Mouse (Mus musculus): ENCODE measurements at regions not wholly inside any gene's neighbourhood (a gene's known extent, or its start where the extent isn't known, plus 50 kb on each side); places are given as distances from the start of the nearest gene placed in this dataset.

DNA sequence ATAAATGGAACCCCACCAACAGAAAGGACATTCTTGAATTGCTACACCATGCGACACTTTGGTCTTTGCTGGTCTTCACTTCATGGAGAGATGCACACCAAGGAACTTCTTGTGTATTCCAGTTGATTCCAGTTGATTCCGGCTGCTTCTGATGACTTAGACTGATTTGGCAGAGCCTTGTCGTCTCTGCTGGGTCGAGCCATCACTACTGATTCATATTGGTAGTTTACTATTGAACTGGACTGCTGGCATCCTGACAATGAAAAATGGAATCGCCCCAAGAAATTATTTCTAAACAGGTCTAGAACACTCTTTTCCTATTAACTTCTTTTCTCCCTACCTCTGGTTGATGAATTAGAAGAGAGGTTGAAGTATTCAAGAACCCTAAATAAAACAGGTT is 277.7 kb downstream of the Tbc1d1 start:
- H3K4me1 ChIP-seq, result no peaks in the 10 kb centered on the region
- H3K9ac ChIP-seq, result no peak overlapping the region
- 92% methylated on average over 5 of the region's 5 CpGs for whole genome bisulfite sequencing
- peaks cover 6% of the 10 kb centered on the region; the same call in 1 of the 2 replicates for H3K27me3 ChIP-seq
- no peak overlapping the region for H3K27ac ChIP-seq
- no peak overlapping the region for H3K4me2 ChIP-seq (replicated peaks)
- H3K9me3 ChIP-seq (replicated peaks), result no peaks in the 10 kb centered on the region
- ATAC-seq (ENCODE audit: low FRiP score), result no peak
- H3K36me3 ChIP-seq, result no peaks in the 10 kb centered on the region
- H3K4me3 ChIP-seq, result no peak overlapping the region

DNA sequence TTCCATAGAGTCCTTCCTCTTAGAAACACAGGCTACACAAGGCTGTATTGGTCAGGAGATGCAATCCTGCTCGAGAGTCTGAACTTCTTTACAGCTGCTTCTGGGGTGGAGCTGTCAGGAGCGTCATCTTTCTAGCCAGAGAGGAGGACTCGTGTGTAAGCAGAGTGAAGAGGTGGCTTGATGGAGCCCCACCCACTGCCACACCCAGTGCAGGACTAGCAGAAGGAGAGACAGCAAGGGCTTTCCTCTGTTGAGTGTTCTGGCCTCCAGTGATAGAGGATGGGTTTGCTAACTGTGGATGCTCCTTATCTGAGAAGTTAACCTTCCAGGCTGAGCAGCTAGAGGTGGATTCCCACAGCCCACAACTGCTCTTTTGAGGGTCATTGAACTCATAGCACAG is 279.4 kb downstream of the Tbc1d1 start:
- no peaks in the 10 kb centered on the region for H3K4me1 ChIP-seq
- H3K27me3 ChIP-seq, result peaks cover 6% of the 10 kb centered on the region; the same call in 1 of the 2 replicates
- no peak overlapping the region for H3K4me3 ChIP-seq
- no peak for ATAC-seq (ENCODE audit: low FRiP score)
- H3K9me3 ChIP-seq (replicated peaks), result no peaks in the 10 kb centered on the region
- WGBS, result 72% methylated on average over 3 of the region's 3 CpGs
- H3K9ac ChIP-seq, result no peak overlapping the region
- H3K36me3 ChIP-seq, result no peaks in the 10 kb centered on the region
- no peak overlapping the region for H3K4me2 ChIP-seq (replicated peaks)
- no peak overlapping the region for H3K27ac ChIP-seq

DNA sequence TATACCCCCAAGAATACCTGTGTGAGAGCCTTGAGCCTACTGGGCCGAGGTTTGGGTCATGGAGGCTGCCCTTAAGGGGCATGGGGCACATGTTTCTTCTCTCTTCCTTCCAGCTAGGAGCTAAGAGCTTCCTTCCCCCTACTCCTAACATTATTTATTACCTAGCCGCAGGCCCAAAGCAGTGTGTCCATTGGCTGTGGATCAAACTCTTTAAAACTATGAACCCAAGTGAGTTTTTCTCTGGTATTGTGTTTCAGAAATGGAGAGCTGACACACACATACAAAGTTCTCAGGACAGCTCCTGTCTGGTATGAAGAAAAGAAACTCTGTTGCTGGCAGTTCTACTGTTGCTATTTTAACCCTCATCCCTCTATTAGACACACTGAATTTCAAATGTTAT is 279.9 kb downstream of the Tbc1d1 start:
- 82% methylated on average over 2 of the region's 2 CpGs for WGBS

DNA sequence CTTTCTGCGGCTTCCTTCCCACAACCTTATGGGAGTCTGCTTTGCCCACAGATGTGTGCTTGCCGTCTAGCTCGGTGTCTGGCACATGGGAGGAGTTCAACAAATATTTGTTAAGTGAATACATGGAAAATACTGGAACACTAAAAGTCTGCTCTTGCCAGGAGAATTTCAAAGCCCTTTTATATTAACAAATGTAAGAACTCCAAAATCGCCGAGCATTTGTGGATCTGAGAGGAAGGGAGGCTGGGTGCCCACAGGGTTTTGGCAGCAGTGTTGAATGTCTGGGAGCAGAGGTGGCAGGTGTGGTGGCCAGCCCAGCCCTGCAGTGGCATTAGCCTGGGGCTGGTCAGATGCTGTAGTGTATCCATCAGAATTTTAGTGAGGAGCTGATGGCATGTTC is 281.6 kb downstream of the Tbc1d1 start:
- no peak overlapping the region for H3K27ac ChIP-seq
- 90% methylated on average over 5 of the region's 5 CpGs for WGBS
- no peaks in the 10 kb centered on the region for H3K9me3 ChIP-seq (replicated peaks)
- H3K36me3 ChIP-seq, result no peaks in the 10 kb centered on the region
- peaks cover 4% of the 10 kb centered on the region; the same call in 1 of the 2 replicates for H3K27me3 ChIP-seq
- no peak overlapping the region for H3K4me3 ChIP-seq
- H3K4me2 ChIP-seq (replicated peaks), result no peak overlapping the region
- ATAC-seq (ENCODE audit: low FRiP score), result no peak
- H3K9ac ChIP-seq, result no peak overlapping the region
- no peaks in the 10 kb centered on the region for H3K4me1 ChIP-seq

More for the DNA sequence above, 279.9 kb downstream of the Tbc1d1 start:
- no peaks in the 10 kb centered on the region for H3K9me3 ChIP-seq (replicated peaks)
- no peaks in the 10 kb centered on the region for H3K36me3 ChIP-seq
- H3K4me3 ChIP-seq, result no peak overlapping the region
- no peak overlapping the region for H3K9ac ChIP-seq
- H3K4me1 ChIP-seq, result no peaks in the 10 kb centered on the region
- H3K27me3 ChIP-seq, result peaks cover 4% of the 10 kb centered on the region; the same call in 1 of the 2 replicates
- H3K27ac ChIP-seq, result no peak overlapping the region
- no peak for ATAC-seq (ENCODE audit: low FRiP score)
- H3K4me2 ChIP-seq (replicated peaks), result no peak overlapping the region

DNA sequence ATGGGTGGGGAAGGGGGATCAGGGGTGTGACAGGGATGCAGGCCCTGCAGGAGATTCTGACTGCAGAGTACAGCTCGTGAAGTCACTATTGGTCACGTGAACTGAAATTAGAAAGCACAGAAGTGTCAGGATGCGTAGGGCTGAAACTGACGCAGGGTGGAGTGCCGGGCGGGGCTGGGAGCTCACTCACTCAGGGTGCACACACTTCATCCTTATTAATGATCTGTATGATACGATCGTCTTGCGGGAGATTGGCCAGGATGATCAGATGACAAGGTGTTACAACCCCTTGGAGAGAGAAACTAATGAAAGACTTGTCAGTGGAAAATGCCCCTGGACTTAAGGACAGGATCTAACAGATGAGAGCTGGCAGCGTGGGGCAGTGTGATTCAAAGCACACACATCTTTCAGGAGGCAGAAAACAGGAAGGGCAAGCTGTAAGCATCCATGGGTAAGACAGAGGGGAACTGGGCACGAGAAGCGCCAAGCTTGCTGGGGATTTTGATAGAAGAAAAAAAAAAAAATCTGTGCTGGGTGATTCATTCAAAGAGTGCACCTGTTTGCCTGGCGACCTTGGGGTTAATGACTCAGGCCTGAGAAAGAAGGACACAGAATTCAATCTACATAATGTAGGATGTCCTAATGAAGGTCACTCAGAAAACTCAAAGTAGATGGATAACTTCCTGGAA is 282.5 kb downstream of the Tbc1d1 start:
- H3K4me3 ChIP-seq, result no peak overlapping the region
- WGBS, result 80% methylated on average over 13 of the region's 13 CpGs

DNA sequence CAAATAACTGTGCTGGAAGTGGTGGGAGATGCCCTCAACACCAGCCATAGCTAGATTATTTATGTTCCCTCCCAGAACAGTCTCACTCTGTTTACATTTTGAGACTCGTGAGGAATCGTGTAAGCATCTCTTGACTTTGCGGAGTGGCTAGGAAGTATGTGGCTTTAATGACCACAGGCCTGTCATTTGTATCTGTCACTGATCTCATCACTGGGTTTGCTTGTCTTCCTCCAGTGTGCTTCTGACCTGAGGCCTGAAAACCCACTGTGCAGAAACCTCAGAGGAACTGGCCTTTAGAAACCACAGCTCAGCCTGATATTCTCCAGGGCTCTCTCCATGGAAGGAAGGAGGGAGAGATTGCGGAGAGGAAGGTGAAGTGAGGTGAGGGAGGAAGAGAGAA is 291.7 kb downstream of the Tbc1d1 start:
- Histone ChIP-seq H3K4me1 (no peaks in the 10 kb centered on the region), H3K4me2 (replicated peaks) (no peak overlapping the region), H3K9ac (no peak overlapping the region), H3K36me3 (no peaks in the 10 kb centered on the region), H3K9me3 (replicated peaks) (no peaks in the 10 kb centered on the region), H3K27ac (no peak overlapping the region), H3K27me3 (no peaks in the 10 kb centered on the region), H3K4me3 (no peak overlapping the region)
- WGBS, result 69% methylated on average over 4 of the region's 4 CpGs
- no peak for ATAC-seq (ENCODE audit: low FRiP score)

More for the DNA sequence above, 282.5 kb downstream of the Tbc1d1 start:
- no peak overlapping the region for H3K27ac ChIP-seq
- ATAC-seq (ENCODE audit: low FRiP score), result no peak
- H3K27me3 ChIP-seq, result peaks cover 4% of the 10 kb centered on the region; the same call in 1 of the 2 replicates
- no peaks in the 10 kb centered on the region for H3K4me1 ChIP-seq
- H3K9ac ChIP-seq, result no peak overlapping the region
- H3K9me3 ChIP-seq (replicated peaks), result no peaks in the 10 kb centered on the region
- no peaks in the 10 kb centered on the region for H3K36me3 ChIP-seq
- no peak overlapping the region for H3K4me2 ChIP-seq (replicated peaks)

DNA sequence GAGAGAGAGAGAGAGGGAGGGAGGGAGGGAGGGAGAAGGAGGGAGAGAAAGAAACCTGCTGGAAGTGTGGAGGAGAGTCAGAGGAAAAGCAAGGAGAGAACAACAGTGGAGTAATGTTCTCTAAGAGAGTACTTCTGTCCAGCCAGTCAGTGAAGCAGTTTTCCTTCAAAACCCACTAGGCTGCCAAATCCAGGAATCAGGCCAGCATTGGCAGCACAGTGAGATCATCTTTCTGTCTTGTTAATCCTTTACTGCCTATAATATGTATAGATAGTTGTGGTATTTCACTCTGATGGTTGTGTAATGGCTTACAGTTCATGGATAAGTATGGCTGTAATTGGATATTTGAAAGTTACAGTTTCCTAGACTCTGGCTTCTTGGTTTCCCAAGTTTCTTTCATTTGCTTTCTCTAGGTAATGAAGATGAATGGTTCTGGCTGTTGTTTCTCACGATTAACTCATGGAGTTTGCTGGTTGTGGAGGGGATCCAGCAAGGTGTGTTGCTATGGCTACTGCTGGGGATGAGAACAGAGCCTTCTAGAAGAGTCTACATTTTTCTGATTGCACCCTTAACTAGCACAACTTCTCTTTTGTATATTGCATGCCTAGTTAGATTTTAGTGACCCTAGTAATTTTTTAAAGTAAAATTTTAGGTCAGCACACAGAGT is 296.7 kb downstream of the Tbc1d1 start:
- Histone ChIP-seq H3K9me3 (replicated peaks) (no peaks in the 10 kb centered on the region), H3K36me3 (no peaks in the 10 kb centered on the region), H3K4me2 (replicated peaks) (no peak overlapping the region), H3K4me1 (0 out of 2 replicates have a peak, but pooled peaks cover 4% of the 10 kb centered on the region), H3K27me3 (no peaks in the 10 kb centered on the region), H3K4me3 (no peak overlapping the region), H3K9ac (no peak overlapping the region), H3K27ac (no peak overlapping the region)
- no peak for ATAC-seq (ENCODE audit: low FRiP score)
- 31% methylated on average over 1 of the region's 1 CpGs for WGBS

DNA sequence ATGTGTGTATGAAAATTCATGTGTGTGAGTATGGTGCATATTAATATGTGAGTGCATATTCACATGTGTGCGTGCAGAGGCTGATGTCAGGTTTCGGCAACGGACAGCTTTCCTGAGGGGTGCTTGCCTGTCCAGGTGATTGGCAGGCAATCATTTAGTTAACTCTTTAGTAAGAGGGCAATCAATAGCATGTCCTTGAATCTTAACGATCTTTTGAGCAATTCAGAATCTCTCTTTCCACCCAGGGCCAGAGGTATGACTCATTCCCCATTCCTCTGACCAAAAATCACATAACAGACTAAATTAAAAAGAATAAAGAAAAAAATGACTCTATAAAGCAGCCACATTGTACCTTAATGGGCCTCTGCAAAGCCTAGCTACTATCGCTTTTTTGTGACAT is 303.7 kb downstream of the Tbc1d1 start:
- Histone ChIP-seq H3K4me1 (peaks cover 3% of the 10 kb centered on the region; the same call in 1 of the 2 replicates), H3K9ac (no peak overlapping the region), H3K27ac (no peak overlapping the region), H3K27me3 (0 out of 2 replicates have a peak, but pooled peaks cover 2% of the 10 kb centered on the region), H3K4me2 (replicated peaks) (no peak overlapping the region), H3K9me3 (replicated peaks) (no peaks in the 10 kb centered on the region), H3K4me3 (no peak overlapping the region), H3K36me3 (no peaks in the 10 kb centered on the region)
- ATAC-seq (ENCODE audit: low FRiP score), result no peak
- 79% methylated on average over 5 of the region's 5 CpGs for WGBS

DNA sequence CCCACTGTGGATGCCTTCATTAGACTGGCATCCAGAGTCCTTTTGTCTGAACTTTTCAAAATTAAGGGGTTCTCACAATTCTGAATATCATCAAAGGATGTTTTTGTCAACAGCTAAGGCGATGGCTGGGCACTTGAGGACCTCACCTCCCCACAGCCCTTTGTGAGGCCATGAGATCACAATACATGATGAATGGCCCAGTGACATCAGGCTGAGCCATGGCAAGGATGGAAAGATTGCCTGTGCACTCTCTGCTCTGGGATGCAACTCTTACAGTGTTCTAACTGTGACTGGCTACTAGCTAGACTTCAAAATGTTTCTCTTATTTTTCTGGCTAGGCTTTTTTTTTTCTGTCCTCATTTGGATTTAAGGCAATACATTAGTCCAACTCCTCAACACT is 304.8 kb downstream of the Tbc1d1 start:
- 52% methylated on average over 1 of the region's 1 CpGs for WGBS
- no peak overlapping the region for H3K4me2 ChIP-seq (replicated peaks)
- no peak for ATAC-seq (ENCODE audit: low FRiP score)
- no peak overlapping the region for H3K9ac ChIP-seq
- no peaks in the 10 kb centered on the region for H3K9me3 ChIP-seq (replicated peaks)
- no peak overlapping the region for H3K4me3 ChIP-seq
- 0 out of 2 replicates have a peak, but pooled peaks cover 2% of the 10 kb centered on the region for H3K27me3 ChIP-seq
- H3K36me3 ChIP-seq, result no peaks in the 10 kb centered on the region
- peaks cover 3% of the 10 kb centered on the region; the same call in 1 of the 2 replicates for H3K4me1 ChIP-seq
- no peak overlapping the region for H3K27ac ChIP-seq

DNA sequence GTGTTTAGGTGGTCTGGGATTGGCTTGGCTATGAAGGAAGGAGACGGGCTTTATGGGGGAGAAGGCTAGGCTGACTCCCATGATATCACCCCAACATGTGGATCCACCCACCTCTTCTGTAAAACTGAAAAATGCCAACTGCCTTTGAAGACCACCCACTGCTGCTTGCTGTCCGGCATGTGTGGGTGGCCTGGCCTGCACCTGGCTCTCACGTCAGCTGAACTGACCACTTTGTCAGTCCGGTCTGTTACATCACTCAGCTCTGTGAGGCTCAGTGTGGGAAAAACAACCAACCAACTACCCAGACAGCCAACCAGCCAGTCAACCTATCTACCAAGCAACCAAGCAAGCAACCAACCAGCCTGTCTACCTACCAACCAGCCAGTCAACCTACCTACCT is 305.5 kb downstream of the Tbc1d1 start:
- Histone ChIP-seq H3K4me3 (no peak overlapping the region), H3K4me1 (peaks cover 3% of the 10 kb centered on the region; the same call in 1 of the 2 replicates), H3K27ac (no peak overlapping the region), H3K9me3 (replicated peaks) (no peaks in the 10 kb centered on the region), H3K9ac (no peak overlapping the region), H3K27me3 (0 out of 2 replicates have a peak, but pooled peaks cover 2% of the 10 kb centered on the region), H3K4me2 (replicated peaks) (no peak overlapping the region), H3K36me3 (no peaks in the 10 kb centered on the region)
- 87% methylated on average over 4 of the region's 4 CpGs for WGBS
- no peak for ATAC-seq (ENCODE audit: low FRiP score)

DNA sequence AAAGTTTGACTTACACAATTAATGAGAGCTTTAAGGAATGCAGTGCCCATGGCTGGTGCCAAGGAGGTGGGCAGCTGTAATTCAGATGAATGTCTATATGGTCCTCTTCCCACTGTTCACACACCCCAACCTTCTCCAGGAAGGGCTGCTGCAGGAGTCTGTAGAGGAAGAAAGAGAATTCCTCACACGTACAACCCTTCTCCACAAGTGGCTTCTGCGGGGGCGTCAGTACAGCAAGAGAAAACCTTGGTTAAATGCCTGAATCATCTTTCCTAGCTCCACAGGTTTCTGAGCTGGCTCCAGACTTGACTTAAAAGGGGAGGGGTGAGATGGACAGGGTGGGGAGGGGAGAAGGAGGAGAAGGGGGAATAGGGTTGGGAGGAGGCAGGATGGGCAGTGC is 306.3 kb downstream of the Tbc1d1 start:
- Histone ChIP-seq H3K27me3 (0 out of 2 replicates have a peak, but pooled peaks cover 2% of the 10 kb centered on the region), H3K27ac (no peak overlapping the region), H3K4me2 (replicated peaks) (no peak overlapping the region), H3K36me3 (no peaks in the 10 kb centered on the region), H3K9ac (no peak overlapping the region), H3K4me1 (peaks cover 3% of the 10 kb centered on the region; the same call in 1 of the 2 replicates), H3K4me3 (no peak overlapping the region), H3K9me3 (replicated peaks) (no peaks in the 10 kb centered on the region)
- WGBS, result 70% methylated on average over 3 of the region's 3 CpGs
- ATAC-seq (ENCODE audit: low FRiP score), result no peak

DNA sequence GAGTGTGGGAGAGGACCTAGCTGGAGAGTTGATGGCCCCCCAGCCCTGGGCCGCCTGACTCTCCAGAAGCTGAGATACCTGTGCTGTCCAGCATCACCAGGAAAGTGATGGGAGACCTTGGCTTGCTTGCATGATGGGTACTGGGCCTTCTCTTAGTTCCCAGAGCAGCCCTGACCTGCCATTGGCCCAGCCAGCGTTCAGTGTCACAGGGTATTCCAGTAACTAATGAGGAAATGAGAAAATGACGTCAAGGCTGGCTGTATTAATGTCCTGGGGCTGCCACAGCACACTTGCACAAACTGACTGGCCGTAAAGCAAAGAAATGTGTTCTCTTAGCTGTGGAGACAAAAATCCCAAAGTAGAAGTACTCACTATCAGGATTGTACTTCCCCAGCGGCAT is 307.5 kb downstream of the Tbc1d1 start:
- Histone ChIP-seq H3K27ac (no peak overlapping the region), H3K9ac (no peak overlapping the region), H3K4me2 (replicated peaks) (no peak overlapping the region), H3K27me3 (0 out of 2 replicates have a peak, but pooled peaks cover 2% of the 10 kb centered on the region), H3K9me3 (replicated peaks) (no peaks in the 10 kb centered on the region), H3K36me3 (no peaks in the 10 kb centered on the region), H3K4me1 (peaks cover 3% of the 10 kb centered on the region; the same call in 1 of the 2 replicates), H3K4me3 (no peak overlapping the region)
- ATAC-seq (ENCODE audit: low FRiP score), result no peak
- 82% methylated on average over 5 of the region's 5 CpGs for WGBS

All from hindbrain, embryonic 12.5 days (tissue).